Mouse (Mus musculus) myocyte (in vitro differentiated cells): ENCODE measurements around the gene Zc3hav1l. TPM values are rescaled to one million over a fixed set of nuclear protein-coding genes. Genes with fewer than 3 reads are reported as not detected.

Experiments used
- H3K27me3 ChIP-seq: one replicate; pipeline ENCODE4 v1.6.1; 2011; ENCODE audit not compliant: control insufficient read depth, insufficient read depth, insufficient read length
- H3K36me3 ChIP-seq: one replicate; pipeline ENCODE4 v1.6.1; 2011; ENCODE audit not compliant: control insufficient read depth, insufficient read depth
- H3K4me2 ChIP-seq: one replicate; pipeline ENCODE4 v1.6.1; 2011; ENCODE audit warnings: low read depth, control low read depth
- H3K4me3 ChIP-seq: one replicate; pipeline ENCODE4 v1.5.1; 2011; ENCODE audit warnings: mild to moderate bottlenecking, control low read depth, moderate library complexity
- H3K79me2 ChIP-seq: one replicate; pipeline ENCODE4 v1.6.1; 2011; ENCODE audit not compliant: control insufficient read depth, insufficient read depth
- H3ac ChIP-seq: one replicate; pipeline ENCODE4 v1.6.1; 2011; ENCODE audit not compliant: control insufficient read depth, insufficient read length
- CEBPB ChIP-seq: IDR thresholded peaks from 2 replicates; pipeline ENCODE4 v1.6.1; 2011; ENCODE audit warnings: mild to moderate bottlenecking, moderate library complexity; ENCODE audit not compliant: poor library complexity, insufficient read depth, severe bottlenecking
- E2F4 ChIP-seq: IDR thresholded peaks from one replicate; pipeline ENCODE4 v1.6.1; 2011; ENCODE audit warnings: mild to moderate bottlenecking, control low read depth, moderate library complexity; ENCODE audit not compliant: insufficient read depth
- MAX ChIP-seq: IDR thresholded peaks from one replicate; pipeline ENCODE4 v1.6.1; 2011; ENCODE audit warnings: low read depth, mild to moderate bottlenecking, control low read depth
- MYOD1 ChIP-seq, 3 experiments: IDR thresholded peaks; one replicate each; pipeline ENCODE4 v1.6.1; 2011; ENCODE audit warnings: control low read depth in 2 of 3, low read depth in 2 of 3, mild to moderate bottlenecking in 2 of 3, moderate library complexity in 1 of 3; ENCODE audit not compliant: insufficient read length in 2 of 3, control insufficient read depth in 1 of 3
- MYOG ChIP-seq, 3 experiments: IDR thresholded peaks; one replicate each; pipeline ENCODE4 v1.6.1; 2011; ENCODE audit warnings: control low read depth in 2 of 3, low read depth in 2 of 3, mild to moderate bottlenecking in 2 of 3; ENCODE audit not compliant: insufficient read length in 2 of 3, control insufficient read depth in 1 of 3, insufficient read depth in 1 of 3
- POLR2A ChIP-seq: IDR thresholded peaks from one replicate; pipeline ENCODE4 v1.6.1; 2011; ENCODE audit warnings: low read depth, mild to moderate bottlenecking, control low read depth, moderate library complexity; ENCODE audit not compliant: insufficient read length
- POLR2AphosphoS2 ChIP-seq: IDR thresholded peaks from one replicate; pipeline ENCODE4 v1.6.1; 2011; ENCODE audit warnings: low read depth, control low read depth; ENCODE audit not compliant: insufficient read length
- REST ChIP-seq: IDR thresholded peaks from one replicate; pipeline ENCODE4 v1.6.1; 2011; ENCODE audit warnings: mild to moderate bottlenecking, control low read depth, moderate library complexity; ENCODE audit not compliant: insufficient read depth, insufficient read length
- SRF ChIP-seq: IDR thresholded peaks from one replicate; pipeline ENCODE4 v1.6.1; 2011; ENCODE audit warnings: low read depth; ENCODE audit not compliant: control insufficient read depth, insufficient read length
- TCF12 ChIP-seq: IDR thresholded peaks from one replicate; pipeline ENCODE4 v1.6.1; 2011; ENCODE audit warnings: mild to moderate bottlenecking, control low read depth; ENCODE audit not compliant: poor library complexity, insufficient read depth, severe bottlenecking
- TCF3 ChIP-seq: IDR thresholded peaks from one replicate; pipeline ENCODE4 v1.6.1; 2011; ENCODE audit warnings: low read depth, control low read depth; ENCODE audit not compliant: insufficient read length
- USF1 ChIP-seq: IDR thresholded peaks from one replicate; pipeline ENCODE4 v1.6.1; 2011; ENCODE audit warnings: low read depth, mild to moderate bottlenecking, control low read depth, moderate library complexity
- polyA plus RNA-seq: library from polyadenylated mRNA; unstranded; fragments of >200 nt; fragmentation: generic; extraction: Trizol; gene quantifications from one replicate; pipeline ENCODE4 v1.2.1, GENCODE M21; 2012; ENCODE audit warnings: missing spikeins

Gene Zc3hav1l
- polyA plus RNA-seq, 1 experiment = 0.92 TPM

- no peaks in the 10 kb centered on the region for H3K27me3 ChIP-seq
- no peak overlapping the region for H3ac ChIP-seq
- H3K36me3 ChIP-seq = no peaks in the 10 kb centered on the region
- H3K79me2 ChIP-seq = no peaks in the 10 kb centered on the region
- H3K4me3 ChIP-seq = no peak overlapping the region
- TF ChIP-seq MYOD1 (IDR thresholded peaks at IDR 0.05; ENCODE audit: control insufficient read depth in 1 of 3, insufficient read length in 2 of 3, low read depth in 2 of 3) (peak in 1 of 3 experiments; percentile 11), MYOG (IDR thresholded peaks at IDR 0.05; ENCODE audit: control insufficient read depth in 1 of 3, insufficient read depth in 1 of 3, insufficient read length in 2 of 3, low read depth in 2 of 3) (peak in 1 of 3 experiments; percentile 5), USF1 (no peak)
- no peak overlapping the region for H3K4me2 ChIP-seq
These were observed 42.3 kb downstream of the Zc3hav1l start for GRCm38 (mm10) chr6:38256793-38257192.

GRCm38 (mm10) chr6:38255794-38256193 lies 43.3 kb downstream of the Zc3hav1l start:
- no peaks in the 10 kb centered on the region for H3K79me2 ChIP-seq
- no peak for TF ChIP-seq MYOG (IDR thresholded peaks at IDR 0.05; ENCODE audit: control insufficient read depth in 1 of 3, insufficient read depth in 1 of 3, insufficient read length in 2 of 3, low read depth in 2 of 3)
- TF ChIP-seq POLR2A = no peak
- no peak for TF ChIP-seq TCF3
- TF ChIP-seq REST = no peak
- TF ChIP-seq CEBPB = no peak
- no peak for TF ChIP-seq MAX
- no peak for TF ChIP-seq MYOD1 (IDR thresholded peaks at IDR 0.05; ENCODE audit: control insufficient read depth in 1 of 3, insufficient read length in 2 of 3, low read depth in 2 of 3)
- TF ChIP-seq SRF = no peak
- TF ChIP-seq POLR2AphosphoS2 = no peak
- no peak for TF ChIP-seq TCF12
- TF ChIP-seq USF1 = no peak
- TF ChIP-seq E2F4 = no peak
- no peak overlapping the region for H3K4me2 ChIP-seq
- no peaks in the 10 kb centered on the region for H3K36me3 ChIP-seq
- H3K27me3 ChIP-seq = no peaks in the 10 kb centered on the region
- no peak overlapping the region for H3ac ChIP-seq
- no peak overlapping the region for H3K4me3 ChIP-seq

- no peaks in the 10 kb centered on the region for H3K79me2 ChIP-seq
- H3K4me3 ChIP-seq = peak within 1 kb of the TSS; percentile 24
- H3ac ChIP-seq = peak within 1 kb of the TSS; percentile 37
- no peaks in the 10 kb centered on the region for H3K27me3 ChIP-seq
- H3K36me3 ChIP-seq = no peaks in the 10 kb centered on the region
- TF ChIP-seq TCF12 (no peak), USF1 (no peak), SRF (no peak), MAX (no peak), E2F4 (no peak), POLR2A (peak; percentile 39), REST (no peak), MYOD1 (IDR thresholded peaks at IDR 0.05; ENCODE audit: control insufficient read depth in 1 of 3, insufficient read length in 2 of 3, low read depth in 2 of 3) (peak in 1 of 3 experiments; percentile 50), POLR2AphosphoS2 (no peak), MYOG (IDR thresholded peaks at IDR 0.05; ENCODE audit: control insufficient read depth in 1 of 3, insufficient read depth in 1 of 3, insufficient read length in 2 of 3, low read depth in 2 of 3) (peak in 1 of 3 experiments; percentile 7), CEBPB (no peak), TCF3 (no peak)
- H3K4me2 ChIP-seq = peak within 1 kb of the TSS; percentile 93
These were observed 45.1 kb downstream of the Zc3hav1l start, which contains the start of gene D630045J12Rik for GRCm38 (mm10) chr6:38253736-38254641. Gene D630045J12Rik, minus strand, starts transcription at chr6:38254009.

GRCm38 (mm10) chr6:38252766-38253735 lies 46.0 kb downstream of the Zc3hav1l start:
- peak overlapping the region; percentile 37 for H3ac ChIP-seq
- H3K79me2 ChIP-seq = no peaks in the 10 kb centered on the region
- peak overlapping the region; percentile 93 for H3K4me2 ChIP-seq
- H3K4me3 ChIP-seq = peak overlapping the region; percentile 24
- TF ChIP-seq MAX (no peak), POLR2A (no peak), MYOG (IDR thresholded peaks at IDR 0.05; ENCODE audit: control insufficient read depth in 1 of 3, insufficient read depth in 1 of 3, insufficient read length in 2 of 3, low read depth in 2 of 3) (no peak), CEBPB (no peak), TCF12 (no peak), MYOD1 (IDR thresholded peaks at IDR 0.05; ENCODE audit: control insufficient read depth in 1 of 3, insufficient read length in 2 of 3, low read depth in 2 of 3) (no peak), REST (no peak), TCF3 (no peak), POLR2AphosphoS2 (no peak), USF1 (no peak), SRF (no peak), E2F4 (no peak)
- H3K36me3 ChIP-seq = no peaks in the 10 kb centered on the region
- H3K27me3 ChIP-seq = no peaks in the 10 kb centered on the region
